Mouse (Mus musculus): ENCODE results near the gene Rin2. TPM values are rescaled to one million over a fixed set of nuclear protein-coding genes. Genes with fewer than 3 reads are reported as not detected.

The Rin2 gene
- polyA plus RNA-seq, 1 experiment: 8.2 TPM

DNA sequence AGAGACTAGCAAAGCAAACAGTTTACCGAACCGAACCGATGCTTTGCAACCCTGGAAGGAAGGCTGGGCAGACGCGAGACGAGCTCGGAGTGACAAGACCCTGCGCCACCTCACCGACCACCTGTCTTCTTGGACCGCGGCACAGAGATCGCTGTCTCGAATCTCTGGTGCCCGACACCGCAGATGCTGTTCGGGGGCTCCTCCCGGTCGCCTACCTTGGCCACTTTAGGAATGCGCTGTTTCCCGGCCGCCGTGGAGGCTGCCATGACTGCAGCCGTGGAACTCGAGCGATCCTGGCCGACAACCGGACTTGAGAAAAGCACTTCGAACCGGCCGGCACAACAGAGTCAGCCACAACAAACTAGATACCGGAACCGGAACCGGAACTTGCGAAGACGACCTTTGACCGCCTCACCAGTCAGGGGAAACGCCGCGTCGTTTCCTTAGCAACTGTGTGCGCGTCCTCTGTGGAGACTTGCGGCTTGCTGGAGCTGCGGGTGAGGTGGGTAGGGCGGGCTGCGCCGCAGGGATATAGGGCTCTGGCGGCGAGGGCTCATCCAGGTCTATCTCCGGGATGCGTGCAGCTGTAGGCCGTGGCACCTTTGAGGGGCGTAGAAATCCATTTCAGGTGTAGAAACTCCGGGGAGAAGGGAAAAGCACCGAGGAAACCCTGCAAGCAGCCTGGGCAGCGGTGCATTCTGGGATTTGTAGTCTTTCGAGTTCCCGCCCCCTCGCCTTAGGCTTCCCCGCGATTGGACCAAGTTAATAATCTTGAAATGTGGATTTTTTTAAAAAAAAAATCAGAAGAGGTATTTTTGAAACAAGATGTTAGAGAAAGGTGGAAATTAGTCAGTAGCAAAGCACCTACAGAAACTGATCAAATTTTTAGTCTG, 259.6 kb downstream of the Rin2 start, which contains the start of the genes Cfap61 and Crnkl1:
Gene Cfap61 (plus strand): TSS at position 446 of the 893 bp plus-strand sequence.
Gene Crnkl1 (minus strand): TSS at position 676 of the 893 bp plus-strand sequence.
- TF ChIP-seq EP300 (IDR thresholded peaks at IDR 0.05; ENCODE audit: insufficient read depth, low read depth, low read length): no peak
- no peak for TF ChIP-seq CTCF (IDR thresholded peaks at IDR 0.05; ENCODE audit: low read depth, low read length)
- no peak for TF ChIP-seq POLR2A (IDR thresholded peaks at IDR 0.05; ENCODE audit: insufficient read depth, low read length)
- Histone ChIP-seq H3K27me3 (ENCODE audit: control insufficient read depth, insufficient read depth, low read length, poor library complexity, severe bottlenecking) (no peaks in the 10 kb centered on the region), H3K4me3 (ENCODE audit: low read depth, low read length) (peak within 1 kb of the TSS; percentile 92), H3K27ac (ENCODE audit: insufficient read depth, low read length) (no peak within 1 kb of the TSS), H3K4me1 (ENCODE audit: control insufficient read depth, insufficient read depth, low read length) (no peaks in the 10 kb centered on the region), H3K36me3 (ENCODE audit: control insufficient read depth, insufficient read depth, low read length, poor library complexity, severe bottlenecking) (peaks cover 12% of the 10 kb centered on the region), H3K9me3 (replicated peaks; ENCODE audit: control insufficient read depth, insufficient read depth, low read length, poor library complexity, severe bottlenecking) (no peaks in the 10 kb centered on the region), H3K9ac (ENCODE audit: low read depth, poor library complexity, severe bottlenecking) (peak within 1 kb of the TSS; percentile 69)

DNA sequence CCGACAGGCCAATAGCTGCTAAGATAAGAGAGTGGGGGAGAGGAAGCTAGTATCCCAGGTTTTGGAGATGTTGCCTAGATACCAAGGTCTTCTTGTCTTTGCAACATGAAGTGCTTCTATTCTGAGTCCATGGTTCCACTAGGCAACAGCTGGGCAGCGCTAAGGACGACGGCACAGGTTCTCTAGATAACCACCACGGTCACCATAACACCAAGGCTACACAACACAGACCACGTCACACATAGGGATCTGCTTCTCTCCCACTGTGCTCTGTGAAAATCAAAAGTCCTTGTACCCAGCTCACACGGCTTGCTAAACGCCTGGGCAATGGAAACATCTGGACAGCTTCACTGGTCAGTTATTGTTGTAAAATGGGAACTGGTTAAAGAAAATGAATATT, 262.0 kb downstream of the Rin2 start:
- Histone ChIP-seq H3K27ac (ENCODE audit: insufficient read depth, low read length) (no peak overlapping the region), H3K9ac (ENCODE audit: low read depth, poor library complexity, severe bottlenecking) (no peak overlapping the region), H3K4me1 (ENCODE audit: control insufficient read depth, insufficient read depth, low read length) (no peaks in the 10 kb centered on the region), H3K4me3 (ENCODE audit: low read depth, low read length) (no peak overlapping the region), H3K9me3 (replicated peaks; ENCODE audit: control insufficient read depth, insufficient read depth, low read length, poor library complexity, severe bottlenecking) (no peaks in the 10 kb centered on the region), H3K27me3 (ENCODE audit: control insufficient read depth, insufficient read depth, low read length, poor library complexity, severe bottlenecking) (no peaks in the 10 kb centered on the region), H3K36me3 (ENCODE audit: control insufficient read depth, insufficient read depth, low read length, poor library complexity, severe bottlenecking) (peaks cover 2% of the 10 kb centered on the region)
- TF ChIP-seq POLR2A (IDR thresholded peaks at IDR 0.05; ENCODE audit: insufficient read depth, low read length) (no peak), EP300 (IDR thresholded peaks at IDR 0.05; ENCODE audit: insufficient read depth, low read depth, low read length) (no peak), CTCF (IDR thresholded peaks at IDR 0.05; ENCODE audit: low read depth, low read length) (no peak)

Other genes starting within 250 kb of the Rin2 start
- 114 and 119 TPM in 2 replicates for gene Naa20, start 226.9 kb downstream of the Rin2 start, polyA plus RNA-seq (2011; ENCODE audit: insufficient read depth, insufficient read length, low read depth, missing spikeins)

All from ES-Bruce4 (cell line).